Mouse (Mus musculus): ENCODE results near the gene Npas3.

Npas3 gene

GRCm38 (mm10) chr12:53589446-53589961 is 341.0 kb downstream of the Npas3 start:
- no peak for DNase-seq

GRCm38 (mm10) chr12:53605661-53606060 is 357.2 kb downstream of the Npas3 start:
- no peak for DNase-seq

- no peak for DNase-seq
Measured at GRCm38 (mm10) chr12:53612120-53612519, 363.6 kb downstream of the Npas3 start.

- no peak for DNase-seq
Measured at GRCm38 (mm10) chr12:53621271-53621670, 372.8 kb downstream of the Npas3 start.

- no peak for DNase-seq
Measured at GRCm38 (mm10) chr12:53623793-53624192, 375.3 kb downstream of the Npas3 start.

GRCm38 (mm10) chr12:53624379-53625021 is 376.0 kb downstream of the Npas3 start:
- DNase-seq = no peak

GRCm38 (mm10) chr12:53629483-53630120 is 381.1 kb downstream of the Npas3 start:
- no peak for DNase-seq

- DNase-seq = no peak
Measured at GRCm38 (mm10) chr12:53630607-53631006, 382.1 kb downstream of the Npas3 start.

GRCm38 (mm10) chr12:53631315-53632106 is 383.0 kb downstream of the Npas3 start:
- no peak for DNase-seq

- DNase-seq = no peak
Measured at GRCm38 (mm10) chr12:53638571-53638970, 390.1 kb downstream of the Npas3 start.

GRCm38 (mm10) chr12:53647282-53647681 is 398.8 kb downstream of the Npas3 start:
- no peak for DNase-seq

- DNase-seq = no peak
Measured at GRCm38 (mm10) chr12:53656301-53656700, 407.8 kb downstream of the Npas3 start.

GRCm38 (mm10) chr12:53664084-53664483 is 415.6 kb downstream of the Npas3 start:
- no peak for DNase-seq

- no peak for DNase-seq
Measured at GRCm38 (mm10) chr12:53671846-53672245, 423.4 kb downstream of the Npas3 start.

GRCm38 (mm10) chr12:53677091-53677630 is 428.7 kb downstream of the Npas3 start:
- no peak for DNase-seq

- no peak for DNase-seq
Measured at GRCm38 (mm10) chr12:53678166-53678565, 429.7 kb downstream of the Npas3 start.

GRCm38 (mm10) chr12:53679161-53679560 is 430.7 kb downstream of the Npas3 start:
- DNase-seq = no peak

- no peak for DNase-seq
Measured at GRCm38 (mm10) chr12:53680501-53680900, 432.0 kb downstream of the Npas3 start.

GRCm38 (mm10) chr12:53682036-53682435 is 433.6 kb downstream of the Npas3 start:
- no peak for DNase-seq

GRCm38 (mm10) chr12:53692471-53692870 is 444.0 kb downstream of the Npas3 start:
- DNase-seq = no peak

GRCm38 (mm10) chr12:53694346-53694745 is 445.9 kb downstream of the Npas3 start:
- no peak for DNase-seq

- DNase-seq = no peak
Measured at GRCm38 (mm10) chr12:53695324-53695723, 446.8 kb downstream of the Npas3 start.

- DNase-seq = no peak
Measured at GRCm38 (mm10) chr12:53697645-53698044, 449.2 kb downstream of the Npas3 start.

All from thymus, postnatal 4 days (tissue).